Mouse (Mus musculus) layer of hippocampus, adult 9-11 months (tissue): ENCODE data around the gene Lmtk3.

ENCODE experiments used
- DNase-seq: peaks from one replicate; pipeline ENCODE4 v3.0.0; 2022

Lmtk3 gene

DNA sequence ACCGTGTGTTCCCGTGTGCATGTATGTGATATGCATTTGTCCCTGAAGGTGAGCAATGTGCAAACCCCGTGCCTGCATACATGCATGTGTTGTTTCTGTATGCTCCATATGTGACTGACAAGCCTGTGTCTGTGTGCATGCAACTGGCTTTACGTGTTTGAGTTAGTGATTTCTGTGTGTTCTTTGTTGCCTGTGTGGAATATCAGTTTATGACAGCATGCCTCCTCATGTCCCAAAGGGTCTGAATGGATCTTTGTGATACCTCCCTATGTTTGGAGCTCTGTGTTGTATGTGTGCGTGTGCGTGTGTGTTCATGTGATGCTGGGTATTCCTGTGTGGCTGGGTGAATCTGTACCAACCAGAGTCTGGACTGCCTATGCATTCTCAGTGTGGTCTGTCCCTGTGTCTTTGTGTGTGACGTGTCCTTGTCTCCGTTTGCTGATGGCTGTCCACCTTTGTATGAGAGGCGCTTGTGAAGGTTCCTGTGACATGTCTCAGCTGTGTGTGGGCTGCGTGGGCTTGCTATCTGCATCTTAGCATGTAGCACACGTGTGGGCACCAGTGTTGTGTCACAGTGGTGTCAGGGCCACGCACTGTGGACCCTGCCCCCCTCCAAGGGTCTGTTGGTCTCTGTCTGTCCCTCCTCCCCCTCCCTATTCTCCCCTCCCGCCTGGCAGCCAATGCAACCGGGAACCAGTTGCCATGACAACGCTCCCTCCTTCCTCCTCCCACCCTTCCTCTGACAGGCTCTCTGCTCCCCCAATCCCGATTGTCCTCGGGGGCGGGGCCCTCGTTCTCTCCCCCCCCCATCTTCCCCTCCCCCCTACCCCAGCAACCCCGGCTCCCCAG, 1.2 kb downstream of the Lmtk3 start, which contains the start of gene Sult2b1:
Sult2b1 (minus strand) TSS at position 146 of the 849 bp plus-strand sequence.
- peak; percentile 95 for DNase-seq

DNA sequence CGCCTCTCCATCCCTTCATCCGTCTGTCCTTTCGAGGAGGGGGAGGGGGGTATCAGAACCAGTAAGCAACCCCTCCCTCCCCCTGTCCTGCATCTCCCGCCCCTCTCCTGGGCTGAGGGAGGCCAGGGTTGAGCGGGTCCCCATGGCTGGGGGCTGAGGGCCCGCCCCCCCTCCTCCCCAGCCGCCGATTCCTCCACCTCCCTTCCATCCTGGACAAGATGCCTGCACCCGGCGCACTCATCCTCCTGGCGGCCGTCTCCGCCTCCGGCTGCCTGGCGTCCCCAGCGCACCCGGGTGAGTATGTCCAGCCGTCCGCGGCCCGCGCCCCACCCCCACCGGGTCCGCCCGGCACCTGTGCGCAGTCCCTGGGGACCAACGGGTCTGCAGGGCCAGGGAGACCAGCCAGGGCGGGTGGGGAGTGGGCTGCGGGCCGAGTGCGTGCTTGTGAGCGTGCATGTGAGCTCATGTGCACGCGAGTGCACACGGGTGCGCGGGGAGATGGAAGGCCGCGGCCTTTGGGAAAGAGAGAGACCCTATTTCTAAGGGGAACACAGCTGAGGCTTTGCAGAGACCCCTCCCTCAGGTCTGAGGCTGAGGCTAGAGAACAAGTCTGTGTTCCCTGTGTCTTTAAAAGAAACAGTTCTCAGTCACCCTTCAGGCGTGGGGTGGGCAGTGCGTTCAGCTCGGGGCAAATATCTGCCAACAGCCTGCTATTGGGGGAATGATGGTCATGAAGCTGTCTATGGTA, 2.0 kb downstream of the Lmtk3 start:
- no peak for DNase-seq

DNA sequence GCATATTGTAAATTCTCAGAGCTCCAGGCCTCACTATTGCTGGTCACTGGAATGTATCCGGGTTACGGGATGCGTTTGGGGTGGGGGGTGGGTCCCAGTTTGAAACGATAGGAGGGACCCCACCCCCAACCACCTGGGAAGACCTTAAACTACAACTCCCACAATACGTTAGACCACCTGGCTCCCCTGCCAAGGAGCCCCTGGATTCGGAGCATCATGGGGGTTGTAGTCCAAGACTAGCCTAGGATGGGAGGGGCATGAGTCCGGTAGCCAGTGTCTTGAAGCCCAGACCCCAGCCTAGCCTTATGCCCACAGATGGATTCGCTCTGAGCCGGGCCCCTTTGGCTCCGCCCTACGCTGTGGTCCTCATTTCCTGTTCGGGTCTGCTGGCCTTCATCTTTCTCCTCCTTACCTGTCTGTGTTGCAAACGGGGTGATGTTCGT, 2.6 kb downstream of the Lmtk3 start:
- DNase-seq, result no peak

DNA sequence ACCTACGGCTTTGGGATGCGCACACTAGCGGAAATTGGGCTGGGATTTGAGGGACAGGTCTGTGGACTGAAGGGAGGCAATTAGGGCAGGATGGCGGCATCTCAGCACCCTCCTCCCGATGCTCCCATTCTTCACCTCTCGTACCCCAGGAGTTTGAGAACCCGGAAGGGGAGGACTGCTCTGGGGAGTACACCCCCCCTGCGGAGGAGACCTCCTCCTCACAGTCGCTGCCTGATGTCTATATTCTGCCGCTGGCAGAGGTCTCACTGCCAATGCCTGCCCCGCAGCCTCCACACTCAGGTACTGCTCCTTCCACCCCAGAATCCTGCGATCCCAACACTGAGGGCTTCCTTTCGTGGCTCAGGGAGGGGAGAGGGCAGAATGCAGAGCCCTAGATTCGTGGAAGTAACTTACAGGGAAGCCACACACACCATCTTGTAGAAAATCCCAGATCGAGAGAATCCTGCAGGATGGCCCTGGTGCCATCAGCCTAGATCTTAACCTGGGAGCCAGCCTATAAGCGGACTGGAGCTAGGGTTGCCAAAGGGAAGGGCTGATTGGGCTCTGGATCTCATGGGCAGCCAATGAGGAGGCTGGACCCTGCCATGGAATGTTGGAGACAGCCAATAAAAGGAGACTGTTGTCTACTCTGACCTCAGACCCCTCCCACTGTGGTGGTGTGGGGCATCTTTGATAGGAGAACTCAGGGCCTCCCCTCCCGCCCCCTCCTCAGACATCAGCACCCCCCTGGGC, 3.3 kb downstream of the Lmtk3 start:
- DNase-seq, result peak; percentile 82

DNA sequence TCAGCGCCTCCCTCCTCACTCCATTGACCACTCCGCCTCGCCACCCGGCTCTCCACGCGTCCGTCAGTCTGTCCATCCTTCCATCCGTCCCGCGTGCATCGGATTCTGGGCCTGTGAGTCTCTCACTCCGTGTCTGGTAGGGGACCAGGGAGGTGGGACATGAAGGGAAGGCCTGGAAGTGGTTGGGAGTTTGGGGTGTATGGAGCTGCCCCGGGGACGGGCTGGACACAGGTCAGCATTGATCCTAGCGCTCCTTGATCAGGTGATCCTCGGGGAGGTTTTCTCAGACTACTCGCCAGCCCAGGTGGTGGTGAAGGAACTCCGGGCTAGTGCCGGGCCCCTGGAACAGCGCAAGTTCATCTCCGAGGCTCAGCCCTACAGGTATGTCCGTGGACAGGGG, 4.1 kb downstream of the Lmtk3 start:
- DNase-seq, result no peak

DNA sequence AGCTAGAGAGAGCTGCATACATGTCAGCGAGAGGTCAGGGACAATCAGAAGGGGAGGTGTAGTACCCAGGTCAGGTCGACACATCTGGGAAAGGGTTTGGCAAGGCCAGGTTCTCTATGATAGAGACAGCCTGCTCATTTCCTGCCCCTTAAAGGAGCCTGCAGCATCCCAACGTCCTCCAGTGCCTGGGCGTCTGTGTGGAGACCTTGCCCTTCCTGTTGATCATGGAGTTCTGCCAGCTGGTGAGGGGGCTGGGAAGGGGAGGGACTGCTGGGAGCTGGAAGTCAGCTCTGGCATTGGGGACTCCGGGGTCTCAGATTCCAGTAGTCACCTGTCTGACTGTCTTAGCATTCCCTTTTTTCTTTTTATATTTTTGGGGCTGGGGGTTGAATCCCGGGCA, 7.2 kb downstream of the Lmtk3 start:
- no peak for DNase-seq

DNA sequence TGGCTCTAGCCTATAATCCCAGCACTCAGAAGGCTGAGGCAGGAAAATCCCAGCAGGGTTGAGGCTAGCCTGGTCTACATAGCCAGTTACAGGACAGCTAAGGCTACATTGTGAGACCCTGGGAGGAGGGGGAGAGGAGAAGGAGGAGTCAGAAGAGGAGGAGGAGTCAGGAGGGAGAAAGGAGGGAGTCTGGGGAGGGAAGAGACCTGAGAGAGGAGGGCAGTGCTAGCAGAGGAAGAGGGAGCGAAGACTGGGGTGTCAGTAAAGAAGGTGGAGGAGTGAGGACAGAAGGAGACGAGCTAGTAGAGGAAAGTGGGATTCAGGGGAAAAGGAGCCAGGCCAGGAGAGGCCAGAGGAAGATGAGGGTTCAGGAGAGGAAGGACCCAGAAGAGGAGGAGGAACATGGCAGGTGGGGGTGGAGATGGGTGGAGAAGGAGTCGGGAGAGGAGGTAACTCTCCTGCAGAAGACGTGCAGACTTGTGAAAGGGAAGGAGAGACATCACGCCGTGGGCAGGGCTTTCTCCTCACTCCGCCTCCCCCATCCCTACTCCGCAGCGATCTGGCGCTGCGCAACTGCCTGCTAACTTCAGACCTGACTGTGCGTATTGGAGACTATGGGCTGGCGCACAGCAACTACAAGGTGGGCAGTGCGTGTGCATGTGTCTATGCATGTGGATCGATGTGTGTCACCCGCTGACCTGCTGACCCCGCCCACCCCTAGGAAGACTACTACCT, 8.4 kb downstream of the Lmtk3 start:
- peak; percentile 1 for DNase-seq

DNA sequence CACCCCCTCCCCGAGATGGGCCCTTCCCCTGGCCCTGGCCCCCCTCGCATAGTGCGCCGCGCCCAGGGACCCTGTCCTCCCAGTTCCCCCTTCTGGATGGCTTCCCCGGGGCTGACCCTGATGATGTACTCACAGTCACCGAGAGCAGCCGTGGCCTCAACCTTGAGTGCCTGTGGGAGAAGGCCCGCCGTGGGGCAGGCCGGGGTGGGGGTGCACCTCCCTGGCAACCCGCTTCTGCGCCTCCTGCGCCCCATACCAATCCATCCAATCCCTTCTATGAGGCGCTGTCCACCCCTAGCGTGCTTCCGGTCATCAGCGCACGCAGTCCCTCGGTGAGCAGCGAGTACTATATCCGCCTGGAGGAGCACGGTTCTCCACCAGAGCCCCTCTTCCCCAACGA, 9.7 kb downstream of the Lmtk3 start:
- DNase-seq, result no peak

DNA sequence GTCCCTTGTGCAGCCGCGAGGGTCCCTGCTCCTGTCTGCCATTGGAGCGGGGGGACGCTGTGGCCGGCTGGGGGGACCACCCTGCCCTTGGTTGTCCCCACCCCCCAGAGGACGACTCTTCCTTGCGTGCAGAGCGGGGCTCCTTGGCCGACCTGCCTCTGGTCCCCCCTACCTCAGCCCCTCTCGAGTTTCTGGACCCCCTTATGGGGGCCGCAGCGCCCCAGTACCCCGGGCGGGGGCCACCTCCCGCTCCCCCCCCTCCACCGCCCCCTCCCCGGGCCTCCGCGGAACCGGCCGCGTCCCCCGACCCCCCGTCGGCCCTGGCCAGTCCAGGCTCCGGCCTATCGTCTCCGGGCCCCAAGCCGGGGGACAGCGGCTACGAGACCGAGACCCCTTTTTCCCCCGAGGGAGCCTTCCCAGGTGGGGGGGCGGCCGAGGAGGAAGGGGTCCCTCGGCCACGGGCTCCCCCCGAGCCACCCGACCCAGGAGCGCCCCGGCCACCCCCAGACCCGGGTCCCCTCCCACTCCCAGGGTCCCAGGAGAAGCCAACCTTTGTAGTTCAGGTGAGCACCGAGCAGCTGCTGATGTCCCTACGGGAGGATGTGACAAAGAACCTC, 10.5 kb downstream of the Lmtk3 start:
- DNase-seq, result no peak

DNA sequence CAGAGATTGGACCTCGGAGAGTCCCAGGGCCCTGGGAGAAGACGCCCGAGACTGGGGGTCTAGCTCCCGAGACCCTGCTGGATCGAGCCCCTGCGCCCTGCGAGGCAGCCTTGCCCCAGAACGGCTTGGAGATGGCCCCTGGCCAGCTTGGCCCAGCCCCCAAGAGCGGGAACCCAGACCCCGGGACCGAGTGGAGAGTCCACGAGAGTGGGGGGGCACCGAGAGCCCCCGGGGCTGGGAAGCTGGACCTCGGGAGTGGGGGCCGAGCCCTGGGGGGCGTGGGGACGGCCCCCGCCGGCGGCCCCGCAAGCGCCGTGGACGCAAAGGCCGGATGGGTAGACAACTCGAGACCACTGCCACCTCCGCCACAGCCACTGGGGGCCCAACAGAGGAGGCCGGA, 11.4 kb downstream of the Lmtk3 start:
- DNase-seq, result no peak

DNA sequence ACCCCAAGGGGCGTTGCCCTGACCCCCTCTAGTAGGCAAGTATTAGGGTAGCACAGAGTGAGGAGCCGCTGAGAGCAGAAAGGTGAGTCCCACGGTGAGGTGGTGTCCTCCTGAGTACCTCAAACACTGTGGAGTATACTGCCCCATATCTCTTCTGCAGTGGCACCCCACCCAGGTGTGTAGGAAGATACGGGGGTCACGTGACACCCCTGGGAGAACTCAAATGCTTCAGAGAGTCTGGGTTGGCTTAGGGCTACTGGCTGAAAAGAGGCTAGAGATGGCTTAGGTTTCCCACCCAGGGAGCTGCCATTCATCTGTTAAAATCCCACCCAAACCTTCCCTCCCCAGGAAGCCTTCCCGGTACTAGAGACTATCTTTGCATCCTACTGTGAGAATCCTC, 13.4 kb downstream of the Lmtk3 start:
- no peak for DNase-seq

DNA sequence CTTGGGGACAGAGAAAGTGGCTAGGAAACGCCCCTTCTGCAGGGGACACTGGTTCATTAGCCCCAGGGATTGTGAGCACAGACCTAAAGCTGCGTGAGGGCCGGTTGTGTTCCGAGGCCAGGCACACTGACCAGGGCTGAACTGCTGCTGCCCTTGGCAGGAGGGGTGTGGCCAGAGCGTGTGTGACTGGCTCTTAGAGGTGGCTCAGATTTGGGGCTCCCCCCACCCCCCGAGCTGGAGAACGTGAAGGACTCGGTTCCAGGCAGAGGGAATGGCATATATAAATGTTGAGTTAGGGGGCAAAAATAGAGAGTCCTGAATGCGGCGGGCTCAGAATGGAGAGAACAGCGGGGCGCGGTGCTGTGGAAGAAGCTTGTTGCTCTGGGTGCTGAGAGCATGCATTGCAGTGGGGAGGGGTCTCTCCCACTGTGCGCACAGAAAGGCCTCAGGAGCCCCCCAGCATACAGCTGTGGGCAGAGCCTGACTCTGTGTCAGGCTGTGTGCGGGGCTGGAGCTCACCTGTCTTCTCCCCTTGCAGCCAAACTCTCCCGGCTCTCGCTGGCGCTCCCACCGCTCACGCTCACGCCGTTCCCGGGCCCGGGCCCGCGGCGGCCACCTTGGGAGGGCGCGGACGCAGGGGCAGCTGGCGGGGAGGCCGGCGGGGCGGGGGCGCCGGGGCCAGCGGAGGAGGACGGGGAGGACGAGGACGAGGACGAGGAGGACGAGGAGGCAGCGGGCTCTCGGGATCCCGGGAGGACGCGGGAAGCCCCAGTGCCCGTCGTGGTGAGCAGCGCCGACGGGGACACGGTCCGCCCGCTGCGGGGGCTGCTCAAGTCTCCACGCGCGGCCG, 14.3 kb downstream of the Lmtk3 start:
- DNase-seq, result no peak

DNA sequence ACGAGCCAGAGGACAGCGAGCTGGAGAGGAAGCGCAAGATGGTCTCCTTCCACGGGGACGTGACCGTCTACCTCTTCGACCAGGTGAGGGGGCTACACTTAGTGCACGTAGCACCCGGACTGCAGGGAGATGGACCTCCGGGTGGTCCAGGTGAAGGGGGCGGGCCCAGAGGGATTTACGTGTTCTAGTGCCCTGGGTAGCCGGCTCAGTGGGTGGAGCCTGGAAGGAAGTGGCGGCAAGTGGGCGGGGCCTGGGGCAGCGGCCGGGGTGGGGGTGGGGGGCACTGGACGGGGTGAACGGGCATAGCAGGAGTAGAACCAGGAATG, 14.9 kb downstream of the Lmtk3 start:
- no peak for DNase-seq

DNA sequence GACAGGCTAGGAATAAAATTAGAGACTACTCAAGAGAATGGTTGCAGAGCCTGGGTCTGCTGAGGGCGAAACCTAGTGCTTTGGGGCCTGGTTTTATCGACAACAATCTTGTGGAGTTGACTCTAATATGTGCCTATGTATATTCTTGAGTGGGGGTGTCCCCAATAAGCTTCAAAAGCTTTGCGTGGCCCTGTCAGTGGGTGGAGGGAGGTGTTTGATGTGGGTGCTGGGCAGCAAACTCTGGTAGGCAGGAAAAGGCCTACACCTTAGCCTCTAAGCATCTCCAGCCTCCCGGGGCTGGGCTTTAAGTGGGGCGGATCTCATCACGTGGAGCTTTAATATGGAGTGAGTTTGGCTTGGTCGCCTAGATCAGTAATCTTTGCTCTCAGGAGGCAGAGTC, 15.4 kb downstream of the Lmtk3 start:
- no peak for DNase-seq

DNA sequence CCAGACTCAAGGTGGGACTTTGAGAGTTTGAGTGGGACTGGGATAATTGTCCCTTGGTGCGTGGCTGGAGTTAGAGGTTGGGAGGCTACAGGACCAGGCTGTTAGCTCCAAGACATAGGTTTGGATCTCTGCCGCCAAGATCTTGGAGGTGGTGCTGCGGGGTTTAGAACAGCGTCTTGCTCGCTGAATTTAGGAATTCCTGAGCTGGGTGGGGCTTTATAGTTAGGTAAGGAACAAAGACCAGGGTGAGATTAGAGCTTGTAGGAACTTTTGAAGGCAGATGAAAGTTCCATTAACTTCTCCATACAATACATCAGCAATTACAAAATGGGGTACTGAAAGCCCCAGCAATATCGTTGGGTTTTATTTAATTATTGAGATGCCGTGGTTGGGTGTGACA, 16.5 kb downstream of the Lmtk3 start:
- no peak for DNase-seq

DNA sequence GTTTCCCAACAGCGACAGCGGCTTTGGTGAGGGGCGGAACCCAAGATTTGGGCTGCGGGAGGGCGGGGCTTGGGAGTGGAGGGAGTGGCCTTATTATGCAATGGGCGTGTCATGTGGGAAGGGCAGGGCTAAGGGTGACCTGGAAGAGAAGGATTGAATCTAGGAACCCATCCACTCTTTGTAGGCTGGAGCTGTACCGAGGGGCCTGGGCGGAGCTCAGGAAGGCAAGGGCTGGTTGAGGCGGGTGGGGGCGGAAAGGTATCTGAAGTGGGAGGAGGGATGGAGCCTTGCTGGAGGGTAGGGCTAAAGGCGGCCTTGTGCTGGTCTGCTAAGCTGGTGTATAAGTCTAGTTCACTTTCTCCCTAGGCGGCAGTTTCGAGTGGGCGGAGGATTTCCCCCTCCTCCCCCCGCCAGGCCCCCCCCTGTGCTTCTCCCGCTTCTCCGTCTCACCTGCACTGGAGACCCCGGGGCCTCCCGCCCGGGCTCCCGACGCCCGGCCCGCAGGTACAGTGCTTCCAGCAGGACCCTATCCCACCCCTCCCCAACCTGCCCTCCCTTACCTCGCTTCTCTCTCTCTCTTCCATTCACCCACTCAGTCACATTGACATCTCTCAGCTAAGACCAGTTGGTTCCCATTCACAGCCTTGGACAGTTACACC, 17.1 kb downstream of the Lmtk3 start:
- no peak for DNase-seq

DNA sequence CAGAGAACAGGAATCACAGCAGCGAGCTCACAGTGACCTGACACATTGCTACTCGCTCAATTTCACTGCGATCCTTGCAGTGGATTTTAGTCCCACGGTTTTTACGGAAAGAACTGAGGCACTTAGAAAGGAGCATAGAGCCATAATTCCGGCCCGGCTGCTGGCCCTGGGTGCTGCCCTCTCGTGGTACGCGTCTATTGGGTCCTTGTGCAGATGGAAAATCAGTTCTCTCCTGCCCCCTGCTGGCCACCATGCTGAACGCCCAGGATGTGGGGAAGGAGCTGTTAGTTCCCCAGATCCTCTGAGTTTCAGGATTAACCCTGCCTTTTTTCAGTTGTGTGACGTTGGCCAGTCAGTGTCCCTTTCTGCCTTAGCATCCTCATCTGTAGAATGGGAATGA, 17.8 kb downstream of the Lmtk3 start:
- DNase-seq, result peak; percentile 90

DNA sequence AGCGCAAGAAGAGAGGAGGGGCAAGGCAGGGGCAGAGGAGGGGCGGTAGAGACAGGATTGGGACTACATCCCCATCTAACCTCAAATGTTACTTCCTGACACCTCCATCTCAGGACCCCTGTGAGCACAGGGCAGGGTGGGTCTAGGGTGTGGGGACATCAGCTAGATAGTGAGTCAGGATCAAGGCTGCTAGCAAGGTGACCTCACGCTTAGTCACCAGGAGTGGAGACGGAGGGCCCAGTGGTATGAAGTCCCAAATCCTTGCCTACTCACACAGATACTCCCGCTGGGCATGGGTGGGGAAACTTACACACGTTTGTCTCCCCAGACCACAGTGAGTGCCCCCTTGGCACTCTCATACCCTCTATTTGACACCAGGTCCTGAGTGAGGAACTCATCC, 19.0 kb downstream of the Lmtk3 start:
- DNase-seq, result no peak

DNA sequence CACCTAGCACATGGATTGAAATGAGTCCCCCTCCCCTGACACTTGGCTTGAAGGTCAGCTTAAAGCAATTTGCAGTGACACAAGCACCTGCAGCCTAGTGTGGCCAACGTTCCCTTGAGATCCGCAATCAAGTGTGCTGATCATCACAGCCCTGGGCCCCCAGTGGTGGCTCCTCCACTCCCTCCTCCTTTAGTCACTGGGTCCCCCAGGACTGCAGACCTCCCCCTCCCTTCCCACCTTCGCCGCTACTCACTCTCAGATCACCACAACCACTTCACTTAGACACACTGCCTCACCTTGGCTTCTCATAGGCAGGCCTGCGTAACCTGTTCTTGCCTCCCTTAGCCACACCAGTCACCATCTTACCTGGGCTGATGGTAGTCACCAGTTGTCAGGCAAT, 22.4 kb downstream of the Lmtk3 start:
- DNase-seq, result no peak

DNA sequence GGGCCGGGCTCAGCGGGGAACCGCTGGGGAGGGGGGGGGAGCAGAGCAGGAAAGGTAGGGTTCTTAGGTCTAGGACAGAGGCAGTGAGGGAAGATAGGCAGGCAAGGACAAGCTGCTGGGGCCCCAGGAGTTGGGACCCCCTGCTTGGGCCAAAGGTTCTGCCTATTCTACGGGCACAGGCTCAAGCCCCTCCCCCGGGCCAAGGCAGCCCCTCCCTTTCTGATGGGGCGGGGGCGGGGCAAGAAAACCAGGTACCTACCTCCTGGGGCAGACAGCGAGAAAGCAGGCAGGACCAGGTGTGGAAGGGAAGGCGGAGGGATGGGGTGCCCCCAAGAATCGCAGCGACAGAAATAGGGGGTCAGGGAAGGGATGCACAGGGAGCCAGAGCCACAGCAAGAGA, 24.9 kb downstream of the Lmtk3 start:
- no peak for DNase-seq
